ENCODE assay signal across 20 mouse cellular contexts in the genomic region with DNA sequence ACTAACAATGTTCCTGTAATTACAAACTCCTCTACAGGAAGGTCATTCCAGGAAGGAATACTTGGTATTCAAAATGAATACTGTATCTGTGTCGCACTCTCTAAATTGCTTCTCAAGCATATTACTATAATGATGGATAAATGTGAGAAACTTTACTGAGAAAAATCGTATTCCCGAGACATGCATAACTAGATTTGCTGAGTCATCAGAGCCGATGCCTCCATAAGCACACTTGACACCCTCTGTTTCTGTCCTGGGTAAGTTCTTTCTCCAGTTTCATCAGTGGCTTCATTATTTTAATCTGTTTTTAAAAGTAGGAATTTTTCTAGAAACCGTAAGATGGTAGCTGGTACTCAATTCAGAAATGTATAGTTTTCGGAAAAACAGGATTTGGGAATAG.
DNase-seq lines count a peak whose midpoint lies in the region; ATAC-seq and TF ChIP-seq lines count a peak whose summit lies in the region.
"Had no signal": no experiment of that assay in that cellular context is flagged by ENCODE, and none has a peak within 500 bp of the region (broad histone marks: within the 10 kb centered on the region; RNA-seq: fewer than 3 reads in every experiment).

No protein-coding gene starts in this region.

- H3K4me2 ChIP-seq in CH12.LX (ENCODE audit: insufficient read depth, low read depth, poor library complexity, severe bottlenecking) = no peak overlapping the region
- no peak overlapping the region for H3K4me2 ChIP-seq in liver, postnatal 0 days (ENCODE audit: low read depth, low read length)
- H3K4me2 ChIP-seq: embryonic facial prominence, embryonic 12.5 days; embryonic facial prominence, embryonic 15.5 days; forebrain, embryonic 13.5 days; forebrain, embryonic 15.5 days had no signal

- H3K79me2 ChIP-seq in CH12.LX (replicated peaks; ENCODE audit: control insufficient read depth, extremely low read depth, insufficient read depth, poor library complexity, severe bottlenecking) = no peaks in the 10 kb centered on the region

- dilution Hi-C loops in CH12.LX (cut with MboI; ENCODE audit: extremely low pct_ligation_motif_present, extremely low pct_unique_long_range_greater_than_20kb, low sequenced_read_pairs) = no loop called here

- TF ChIP-seq POLR2A in CH12.LX (IDR thresholded peaks at IDR 0.05; ENCODE audit: low read depth, low read length) = no peak

- no peak overlapping the region for H3K9ac ChIP-seq in CH12.LX (ENCODE audit: insufficient read depth, low read depth)
- no peak overlapping the region for H3K9ac ChIP-seq in ES-E14 (ENCODE audit: insufficient read depth, low read depth, low read length, poor library complexity, severe bottlenecking)
- no peak overlapping the region for H3K9ac ChIP-seq in liver, postnatal 0 days (replicated peaks)
- H3K9ac ChIP-seq: embryonic facial prominence, embryonic 12.5 days; embryonic facial prominence, embryonic 15.5 days; forebrain, embryonic 13.5 days; forebrain, embryonic 15.5 days; forebrain, postnatal 0 days had no signal

- TF ChIP-seq EP300 in CH12.LX (IDR thresholded peaks at IDR 0.05; ENCODE audit: low read length) = no peak
- TF ChIP-seq EP300 in liver, postnatal 0 days (IDR thresholded peaks at IDR 0.05; ENCODE audit: low read depth) = no peak

- H3K27ac ChIP-seq in CH12.LX (ENCODE audit: insufficient read depth, low read depth) (no peak overlapping the region), ES-E14 (ENCODE audit: insufficient read depth, low read depth, low read length, poor library complexity, severe bottlenecking) (no peak overlapping the region)
- H3K27ac ChIP-seq in liver, postnatal 0 days (ENCODE audit: low read depth) = no peak overlapping the region
- H3K27ac ChIP-seq: embryonic facial prominence, embryonic 12.5 days; embryonic facial prominence, embryonic 15.5 days; forebrain, embryonic 13.5 days; forebrain, embryonic 15.5 days had no signal

- H3K36me3 ChIP-seq in CH12.LX (replicated peaks in 1 of 2; ENCODE audit: control insufficient read depth in 1 of 2, insufficient read depth in 1 of 2, low read length in 1 of 2) (no peaks in the 10 kb centered on the region), ES-E14 (ENCODE audit: control insufficient read depth, insufficient read depth, low read length, poor library complexity, severe bottlenecking) (no peaks in the 10 kb centered on the region)
- H3K36me3 ChIP-seq in liver, postnatal 0 days (replicated peaks; ENCODE audit: insufficient read depth, low read length) = no peaks in the 10 kb centered on the region
- H3K36me3 ChIP-seq: embryonic facial prominence, embryonic 12.5 days; embryonic facial prominence, embryonic 15.5 days; forebrain, embryonic 15.5 days had no signal

- 84% methylated on average over 6 of the region's 6 CpGs for WGBS in liver, postnatal 0 days (ENCODE audit: insufficient replicate concordance)

- no peaks in the 10 kb centered on the region for H3K27me3 ChIP-seq in CH12.LX (replicated peaks)
- H3K27me3 ChIP-seq in liver, postnatal 0 days (ENCODE audit: insufficient read depth, low read length) = no peaks in the 10 kb centered on the region
- H3K27me3 ChIP-seq: embryonic facial prominence, embryonic 12.5 days; embryonic facial prominence, embryonic 15.5 days; forebrain, embryonic 13.5 days; forebrain, embryonic 15.5 days had no signal

- in situ Hi-C loops in CH12.LX (cut with MboI; ENCODE audit: low pct_ligation_motif_present, low pct_unique_long_range_greater_than_20kb, low sequenced_read_pairs) (no loop called here), ES-E14 (cut with MboI; ENCODE audit: low sequenced_read_pairs in 2 of 2, unreplicated experiment in 2 of 2) (no loop called here)

- H3K4me1 ChIP-seq in CH12.LX (ENCODE audit: control insufficient read depth in 1 of 2, insufficient read depth in 2 of 2) (no peaks in the 10 kb centered on the region), ES-E14 (ENCODE audit: control insufficient read depth in 2 of 2, insufficient read depth in 2 of 2, low read length in 2 of 2, poor library complexity in 1 of 2) (no peaks in the 10 kb centered on the region)
- H3K4me1 ChIP-seq in liver, postnatal 0 days (ENCODE audit: insufficient read depth) = no peaks in the 10 kb centered on the region
- H3K4me1 ChIP-seq: embryonic facial prominence, embryonic 12.5 days; embryonic facial prominence, embryonic 15.5 days; forebrain, embryonic 13.5 days; forebrain, embryonic 15.5 days had no signal

- no peak for TF ChIP-seq CTCF in CH12.LX (conservative IDR thresholded peaks at IDR 0.05 in 1 of 2, IDR thresholded peaks at IDR 0.05 in 1 of 2; ENCODE audit: low read depth in 2 of 2, low read length in 2 of 2)
- no peak for TF ChIP-seq CTCF in liver, postnatal 0 days (IDR thresholded peaks at IDR 0.05; ENCODE audit: low read depth)

- ATAC-seq in liver, postnatal 0 days = no peak
- ATAC-seq: forebrain, embryonic 13.5 days; forebrain, embryonic 15.5 days; forebrain, postnatal 0 days had no signal

- DNase-seq in CH12.LX (ENCODE audit: extremely low read depth) (no peak), ES-E14 (ENCODE audit: low read depth, low spot score) (no peak), MN1 (ENCODE audit: low spot score) (peak; percentile 16)
- DNase-seq in cerebellum, postnatal 25 days = no peak
- no peak for DNase-seq in liver, postnatal 0 days
- DNase-seq: adrenal gland, adult 2 months; adrenal gland, postnatal 10 days; adrenal gland, postnatal 36 days; cerebellum, adult 11-12 months; cerebellum, adult 2 months; cerebellum, adult 9-10 months; cerebellum, postnatal 10 days; cerebellum, postnatal 36 days; embryo, embryonic 11 days; forebrain, postnatal 0 days had no signal

- H3K9me3 ChIP-seq in CH12.LX (replicated peaks; ENCODE audit: low read length) (no peaks in the 10 kb centered on the region), ES-E14 (ENCODE audit: control insufficient read depth, insufficient read depth, low read depth, low read length) (no peaks in the 10 kb centered on the region)
- H3K9me3 ChIP-seq in liver, postnatal 0 days (ENCODE audit: low read length) = no peaks in the 10 kb centered on the region
- H3K9me3 ChIP-seq: embryonic facial prominence, embryonic 12.5 days; embryonic facial prominence, embryonic 15.5 days; forebrain, embryonic 13.5 days; forebrain, embryonic 15.5 days had no signal

- TF ChIP-seq RAD21 in CH12.LX (IDR thresholded peaks at IDR 0.05; ENCODE audit: low read depth, low read length) = no peak

- H3K4me3 ChIP-seq in CH12.LX (replicated peaks in 1 of 3; ENCODE audit: low read depth in 2 of 3, low read length in 2 of 3, poor library complexity in 1 of 3) (no peak overlapping the region), ES-E14 (ENCODE audit: insufficient read depth in 1 of 2, low read depth in 1 of 2, low read length in 2 of 2, poor library complexity in 1 of 2, severe bottlenecking in 1 of 2) (no peak overlapping the region)
- H3K4me3 ChIP-seq in liver, postnatal 0 days (ENCODE audit: low read depth, low read length) = no peak overlapping the region
- H3K4me3 ChIP-seq: embryonic facial prominence, embryonic 12.5 days; embryonic facial prominence, embryonic 15.5 days; erythroblast, embryonic 14.5 days; forebrain, embryonic 13.5 days; forebrain, embryonic 15.5 days had no signal

TF ChIP-seq in CH12.LX, 34 proteins besides CTCF, POLR2A, EP300 and RAD21:
- peak; percentile 72; the same call in 1 of the 2 replicates for TF ChIP-seq MAFK (IDR thresholded peaks at IDR 0.05; ENCODE audit: insufficient replicate concordance, low read length)
- TF ChIP-seq ZNF384 (IDR thresholded peaks at IDR 0.05; ENCODE audit: low read depth, low read length) = no peak

TF ChIP-seq in ES-E14, 5 proteins besides CTCF, POLR2A, EP300 and RAD21:
- TF ChIP-seq MAFK (IDR thresholded peaks at IDR 0.05; ENCODE audit: insufficient read depth, low read depth, low read length) = peak; percentile 53; the same call in 1 of the 2 replicates
- TF ChIP-seq CHD2 (IDR thresholded peaks at IDR 0.05; ENCODE audit: low read depth, low read length) = no peak
